Mouse (Mus musculus): ENCODE measurements around the gene Ripor1. TPM values are rescaled to one million over a fixed set of nuclear protein-coding genes. Genes with fewer than 3 reads are reported as not detected.
"Not testable (repeated sequence)": the region's sequence is repeated elsewhere in the genome, so short reads cannot be mapped to it uniquely, and the experiment has no call there.

Gene Ripor1
- 10 to 100 TPM; 15.1 to 18.2 TPM for total RNA-seq (2021)
- long read RNA-seq, experiment 1, partial matches to known transcripts: 4 of 4 reads
- long read RNA-seq, experiment 1, other reads (novel, unspliced or antisense): 0 of 4 reads
- long read RNA-seq, experiment 2, full-length matches to known transcripts: 2 of 8 reads
- long read RNA-seq, experiment 2, partial matches to known transcripts: 6 of 8 reads
- long read RNA-seq, experiment 2, other reads (novel, unspliced or antisense): 0 of 8 reads

GRCm38 (mm10) chr8:105604804-105605381, at the start of gene Ripor1:
Gene Ripor1, plus strand, starts transcription at chr8:105605255.
- intact Hi-C loops (cut with DNase I): loop anchor here (5.0 kb wide), 1 partner anchor 38 kb away; the partner anchor contains the start of gene Atp6v0d1

DNA sequence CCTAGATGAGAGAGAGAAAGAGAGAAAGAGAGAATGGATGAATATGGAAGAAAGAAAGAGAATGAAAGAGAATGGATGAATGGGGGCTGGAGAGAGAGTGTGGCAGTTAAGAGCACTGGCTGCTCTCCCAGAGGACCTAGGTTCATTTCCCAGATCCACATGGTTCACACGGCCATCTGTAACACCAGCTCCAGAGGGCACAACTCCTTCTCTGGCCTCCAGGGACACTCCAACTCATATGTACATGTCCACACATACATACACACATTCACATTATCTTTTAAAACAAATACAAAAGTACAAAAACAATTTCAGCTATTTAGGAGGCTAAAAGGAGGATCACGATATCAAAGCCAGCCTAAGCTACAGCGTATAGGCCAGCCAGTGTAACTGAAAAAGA, 42.2 kb upstream of the Ripor1 start:
- DNase-seq: no peak
- intact Hi-C loops (cut with DNase I): no loop called here

More at GRCm38 (mm10) chr8:105604804-105605381, at the start of gene Ripor1:
- peak; percentile 56 to 60 for DNase-seq

- DNase-seq: no peak
- intact Hi-C loops (cut with DNase I): no loop called here
Measured at GRCm38 (mm10) chr8:105563871-105564270, 41.2 kb upstream of the Ripor1 start.

DNA sequence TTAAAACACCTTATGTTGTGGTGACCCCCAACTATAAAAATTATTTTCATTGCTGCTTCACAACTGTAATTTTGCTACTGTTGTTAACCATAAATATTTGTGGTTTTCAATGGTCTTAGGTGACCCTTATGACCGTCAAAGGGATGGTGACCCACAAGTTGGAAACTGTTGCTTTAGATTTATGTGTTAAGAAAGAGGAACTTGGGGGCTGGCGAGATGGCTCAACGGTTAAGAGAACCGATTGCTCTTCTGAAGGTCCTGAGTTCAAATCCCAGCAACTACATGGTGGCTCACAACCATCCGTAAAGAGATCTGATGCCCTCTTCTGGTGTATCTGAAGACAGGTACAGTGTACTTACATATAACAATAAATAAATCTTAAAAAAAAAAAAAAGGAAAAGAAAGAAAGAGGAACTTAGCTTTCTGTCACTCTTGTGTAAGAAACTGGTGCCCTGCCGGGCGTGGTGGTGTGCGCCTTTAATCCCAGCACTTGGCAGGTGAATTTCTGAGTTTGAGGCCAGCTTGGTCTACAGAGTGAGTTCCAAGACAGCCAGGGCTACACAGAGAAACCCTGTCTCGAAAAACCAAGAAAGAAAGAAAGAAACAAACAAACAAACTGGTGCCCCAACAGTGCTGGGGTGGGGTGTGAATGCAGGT, 40.4 kb upstream of the Ripor1 start:
- not testable (repeated sequence) for DNase-seq
- intact Hi-C loops (cut with DNase I): loop anchor here (5.0 kb wide), 2 partner anchors 43 to 123 kb away; partner anchors contain the start of genes Carmil2 and Ripor1

GRCm38 (mm10) chr8:105565401-105565881, 39.6 kb upstream of the Ripor1 start:
- DNase-seq: peak in 1 of 2 experiments; percentile 23
- intact Hi-C loops (cut with DNase I): loop anchor here (5.0 kb wide), 2 partner anchors 42 to 122 kb away; partner anchors contain the start of genes Carmil2 and Ripor1

DNA sequence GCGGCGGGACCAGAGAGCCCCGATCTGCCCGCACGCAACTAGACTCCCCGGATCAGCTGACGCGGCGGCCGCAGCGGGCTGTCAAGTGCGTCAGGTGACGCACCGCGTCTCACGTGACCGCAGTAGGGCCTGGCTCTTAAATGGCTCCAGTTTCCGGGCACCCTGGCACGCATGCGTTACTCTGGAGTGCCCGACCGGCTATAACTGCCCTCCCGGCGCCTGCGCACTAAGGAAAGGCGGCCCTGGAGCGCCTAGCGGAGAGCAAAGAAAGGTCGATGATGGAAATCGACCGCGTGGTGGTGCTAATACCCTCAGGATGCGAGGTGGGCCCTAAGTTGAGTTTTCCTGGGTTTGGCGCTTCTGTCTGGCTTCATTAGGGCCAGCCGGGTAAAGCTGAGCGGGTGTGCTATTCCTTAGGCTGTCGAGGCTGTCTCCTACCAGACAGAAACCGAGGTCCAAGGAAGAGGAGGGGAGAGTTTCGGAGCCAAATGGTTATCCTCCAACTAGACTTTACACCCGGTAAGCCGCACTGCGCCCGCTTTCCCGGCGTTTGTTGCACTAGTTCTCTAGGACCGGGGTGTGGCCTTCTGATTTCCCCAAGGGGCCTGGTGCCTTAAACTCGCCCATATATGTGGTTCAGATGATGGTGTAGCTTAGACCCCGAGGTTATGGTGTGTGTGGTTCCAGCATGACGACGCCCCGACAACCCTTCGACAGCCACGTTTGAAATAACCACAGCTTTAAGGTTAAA, 38.9 kb upstream of the Ripor1 start, which contains the start of gene Atp6v0d1:
Gene Atp6v0d1, minus strand, starts transcription at position 96 of the 751 bp plus-strand sequence.
- DNase-seq: peak; percentile 99 to 100
- intact Hi-C loops (cut with DNase I): loop anchor here (5.0 kb wide), 2 partner anchors 41 to 121 kb away; partner anchors contain the start of genes Carmil2 and Ripor1

DNA sequence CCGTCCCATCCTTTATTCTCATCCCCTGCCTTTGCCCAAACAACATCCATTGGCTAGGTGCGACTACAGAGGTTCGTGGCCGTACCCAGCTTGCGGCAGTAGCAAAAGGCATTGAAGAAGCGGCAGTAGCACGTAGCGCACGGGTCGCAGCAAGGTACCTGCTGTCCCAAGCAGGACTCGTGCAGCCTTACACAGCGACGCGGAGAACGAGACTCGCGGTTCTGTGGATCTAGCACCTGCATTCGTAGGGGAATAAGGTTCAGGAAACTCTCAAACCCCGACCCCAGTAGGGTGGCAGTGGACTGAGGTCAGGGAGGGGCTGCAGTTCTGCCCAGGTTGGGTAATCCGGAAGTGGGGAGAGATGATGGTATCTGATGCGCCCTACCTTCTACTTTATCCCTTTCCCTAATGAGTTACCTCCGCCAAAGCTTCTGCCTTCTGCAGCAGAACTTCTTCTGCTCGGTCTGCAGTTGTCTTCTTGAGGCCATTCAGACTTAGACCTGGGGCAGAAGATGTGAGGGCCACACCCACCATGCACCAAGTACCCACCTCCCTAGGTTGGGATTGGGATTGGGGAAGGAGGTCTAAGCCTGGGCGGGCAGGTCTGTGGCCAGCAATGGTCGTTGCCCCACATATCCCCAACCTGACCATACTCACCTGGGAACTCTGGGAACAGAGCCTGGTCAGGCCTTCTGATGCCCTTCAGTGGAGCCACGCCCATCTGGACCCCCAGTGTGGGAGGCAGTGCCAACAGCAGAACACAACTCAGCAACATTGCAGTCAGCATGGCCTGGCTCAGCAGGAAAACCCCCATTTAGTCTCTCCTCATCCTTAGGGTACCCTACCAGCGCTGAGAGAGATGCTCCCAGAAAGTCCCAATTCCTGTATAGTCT, 38.1 kb upstream of the Ripor1 start:
- intact Hi-C loops (cut with DNase I): loop anchor here (5.0 kb wide), 2 partner anchors 40 to 120 kb away; partner anchors contain the start of genes Carmil2 and Ripor1
- no peak for DNase-seq

DNA sequence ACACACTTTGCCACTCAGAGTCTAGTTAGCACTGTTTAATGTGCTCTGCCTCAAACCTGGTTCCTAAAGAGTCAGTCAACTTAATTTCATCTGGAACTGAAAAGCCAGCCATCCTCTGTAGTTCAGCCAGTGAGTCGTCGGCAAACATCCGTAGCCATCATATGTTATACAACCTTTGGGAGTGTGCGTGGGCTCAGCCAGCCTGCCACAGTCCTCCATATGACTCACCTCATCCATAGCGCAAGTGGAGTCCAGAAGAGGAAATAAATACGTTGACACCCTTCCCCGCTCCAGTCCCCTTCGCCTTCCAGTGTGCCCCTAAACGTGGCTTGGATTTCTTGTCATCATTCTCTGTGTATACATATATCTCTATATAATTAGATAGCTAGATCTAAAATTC, 33.2 kb upstream of the Ripor1 start:
- intact Hi-C loops (cut with DNase I): no loop called here

DNA sequence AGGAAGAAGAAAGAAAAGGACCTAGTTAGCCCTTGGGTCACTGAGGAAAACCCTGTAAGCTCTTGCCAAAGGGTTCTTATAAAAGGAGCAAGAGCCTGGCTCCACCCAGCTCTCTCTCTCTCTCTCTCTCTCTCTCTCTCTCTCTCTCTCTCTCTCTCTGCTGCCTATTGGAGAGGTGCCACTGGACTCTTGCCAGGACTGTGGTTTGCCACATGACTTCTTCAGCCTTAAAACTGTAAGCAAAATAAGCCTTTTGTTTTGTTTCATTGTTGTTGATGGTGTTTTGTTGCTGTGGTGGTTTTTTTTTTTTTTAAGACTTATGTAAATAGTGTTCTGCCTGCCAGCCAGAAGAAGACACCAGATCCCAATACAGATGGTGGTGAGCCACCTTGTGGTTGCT, 31.6 kb upstream of the Ripor1 start:
- intact Hi-C loops (cut with DNase I): no loop called here
- peak in 1 of 2 experiments; percentile 40 for DNase-seq

More for the DNA sequence above, 33.2 kb upstream of the Ripor1 start:
- DNase-seq: no peak

GRCm38 (mm10) chr8:105574741-105575140, 30.3 kb upstream of the Ripor1 start:
- intact Hi-C loops (cut with DNase I): no loop called here
- no peak for DNase-seq

GRCm38 (mm10) chr8:105575538-105575937, 29.5 kb upstream of the Ripor1 start:
- intact Hi-C loops (cut with DNase I): no loop called here
- no peak for DNase-seq

- intact Hi-C loops (cut with DNase I): no loop called here
- DNase-seq: no peak
Measured at GRCm38 (mm10) chr8:105579719-105580118, 25.3 kb upstream of the Ripor1 start.

DNA sequence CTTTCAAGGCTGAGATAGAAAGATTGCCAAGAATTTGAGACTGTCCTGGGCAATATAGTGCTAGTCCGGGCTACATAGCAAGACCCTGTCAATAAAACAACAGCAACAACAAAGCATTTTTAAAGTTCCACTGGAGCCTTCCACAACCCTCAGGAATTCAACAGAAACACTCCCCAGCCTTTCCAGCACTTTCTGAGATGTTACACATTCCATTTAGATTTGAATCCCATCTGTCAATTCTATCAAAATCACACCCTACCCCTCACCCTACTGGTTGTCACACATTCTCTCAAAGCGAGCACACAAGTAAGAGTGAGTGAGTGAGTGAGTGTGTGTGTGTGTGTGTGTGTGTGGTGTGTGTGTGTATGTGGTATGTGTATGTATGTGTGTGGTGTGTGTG, 12.6 kb upstream of the Ripor1 start:
- intact Hi-C loops (cut with DNase I): no loop called here
- no peak for DNase-seq

GRCm38 (mm10) chr8:105593859-105594258, 11.2 kb upstream of the Ripor1 start:
- intact Hi-C loops (cut with DNase I): no loop called here
- peak; percentile 27 to 51 for DNase-seq

GRCm38 (mm10) chr8:105594451-105595242, 10.4 kb upstream of the Ripor1 start:
- intact Hi-C loops (cut with DNase I): no loop called here
- DNase-seq: no peak

- intact Hi-C loops (cut with DNase I): loop anchor here (1.0 kb wide), 1 partner anchor 89 kb away; no protein-coding TSS in a partner anchor
- DNase-seq: peak; percentile 72 to 79
Measured at GRCm38 (mm10) chr8:105596362-105597034, 8.6 kb upstream of the Ripor1 start.

GRCm38 (mm10) chr8:105598777-105599176, 6.3 kb upstream of the Ripor1 start:
- intact Hi-C loops (cut with DNase I): no loop called here
- no peak for DNase-seq

GRCm38 (mm10) chr8:105601301-105601700, 3.8 kb upstream of the Ripor1 start:
- no peak for DNase-seq
- intact Hi-C loops (cut with DNase I): no loop called here
